ENCODE assay signal across 8 mouse cellular contexts in the genomic region with DNA sequence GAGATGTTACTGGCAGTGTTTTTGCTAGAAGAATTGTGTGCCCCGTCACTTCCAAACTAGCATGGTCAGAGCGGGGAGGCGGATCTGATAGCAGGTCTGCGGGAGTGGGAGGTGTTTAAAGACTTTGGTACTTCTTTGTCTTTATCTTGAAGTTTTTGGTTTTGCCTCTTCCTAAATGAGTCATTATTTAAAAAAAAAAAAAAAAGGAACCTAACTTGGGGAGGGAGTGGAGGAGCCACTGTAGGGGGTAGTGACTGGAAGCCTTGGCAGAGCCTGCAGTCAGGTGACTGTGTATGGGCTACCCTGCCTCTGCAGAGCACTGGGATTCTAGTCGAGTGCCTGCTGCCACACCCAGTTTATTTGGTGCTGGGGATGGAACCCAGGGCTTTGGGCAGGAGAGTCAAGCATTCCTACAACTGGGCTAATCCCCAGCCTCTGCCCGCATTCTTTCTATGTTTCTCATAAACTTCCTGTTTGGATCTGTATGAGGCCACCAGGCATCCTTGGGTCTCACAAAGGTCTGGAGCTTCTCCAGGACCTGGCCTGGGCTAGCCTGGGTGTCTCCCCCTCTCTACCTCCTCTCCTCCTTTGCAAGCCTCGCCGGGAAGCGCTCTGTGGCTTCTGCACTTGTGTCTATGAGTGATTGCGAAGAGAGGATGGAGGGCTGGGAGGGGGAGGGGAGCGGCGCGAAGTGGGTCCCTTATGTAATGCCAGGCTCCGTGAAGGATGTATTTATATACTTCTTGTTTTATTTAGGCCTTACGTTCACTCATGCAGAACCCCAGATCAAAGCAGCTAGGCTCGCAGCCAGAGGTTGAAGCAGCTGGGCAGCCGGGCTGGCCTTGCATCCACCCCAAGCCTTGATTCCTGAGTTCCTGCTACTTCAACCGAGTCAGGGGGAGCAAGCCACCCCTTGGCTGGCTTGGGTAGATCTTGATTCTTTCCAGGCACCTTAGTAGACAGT.
A peak's percentile ranks its signal among the peaks of the same experiment; 100 is the strongest.
DNase-seq lines count a peak whose midpoint lies in the region; ATAC-seq and TF ChIP-seq lines count a peak whose summit lies in the region.

No protein-coding gene starts in this region.

- no peak for TF ChIP-seq CTCF in E14TG2a.4 (conservative IDR thresholded peaks at IDR 0.05; ENCODE audit: low read length)
- no peak for TF ChIP-seq CTCF in lung, postnatal 0 days (IDR thresholded peaks at IDR 0.05)

- H3K36me3 ChIP-seq in kidney, embryonic 16.5 days (ENCODE audit: insufficient read depth, low read length) = peaks cover 15% of the 10 kb centered on the region
- H3K36me3 ChIP-seq in E14TG2a.4 (ENCODE audit: insufficient read depth, low read length) = peaks cover 22% of the 10 kb centered on the region
- peaks cover 24% of the 10 kb centered on the region for H3K36me3 ChIP-seq in embryonic facial prominence, embryonic 13.5 days
- no peaks in the 10 kb centered on the region for H3K36me3 ChIP-seq in lung, postnatal 0 days (ENCODE audit: insufficient read depth, low read length)
- 0 out of 2 replicates have a peak, but pooled peaks cover 2% of the 10 kb centered on the region for H3K36me3 ChIP-seq in forebrain, embryonic 16.5 days (ENCODE audit: control insufficient read depth, insufficient read depth)

- peaks cover 10% of the 10 kb centered on the region; the same call in 1 of the 2 replicates for H3K9me3 ChIP-seq in kidney, embryonic 16.5 days (ENCODE audit: low read length)
- no peaks in the 10 kb centered on the region for H3K9me3 ChIP-seq in E14TG2a.4 (ENCODE audit: low read length)
- H3K9me3 ChIP-seq in embryonic facial prominence, embryonic 13.5 days = peaks cover 7% of the 10 kb centered on the region; the same call in 1 of the 2 replicates
- H3K9me3 ChIP-seq in lung, postnatal 0 days (ENCODE audit: low read length) = no peaks in the 10 kb centered on the region
- H3K9me3 ChIP-seq in forebrain, embryonic 16.5 days (ENCODE audit: control insufficient read depth, low read length) = 0 out of 2 replicates have a peak, but pooled peaks cover 3% of the 10 kb centered on the region

- no peak overlapping the region for H3K4me3 ChIP-seq in kidney, embryonic 16.5 days (ENCODE audit: low read length)
- peak overlapping the region; percentile 49 for H3K4me3 ChIP-seq in E14TG2a.4 (replicated peaks; ENCODE audit: low read length)
- no peak overlapping the region for H3K4me3 ChIP-seq in embryonic facial prominence, embryonic 13.5 days
- no peak overlapping the region for H3K4me3 ChIP-seq in lung, postnatal 0 days (ENCODE audit: low read depth, low read length)
- no peak overlapping the region for H3K4me3 ChIP-seq in forebrain, embryonic 16.5 days (replicated peaks; ENCODE audit: low read length)

- no peak overlapping the region for H3K4me2 ChIP-seq in kidney, embryonic 16.5 days (replicated peaks; ENCODE audit: low read depth, low read length)
- no peak overlapping the region for H3K4me2 ChIP-seq in embryonic facial prominence, embryonic 13.5 days
- no peak overlapping the region for H3K4me2 ChIP-seq in lung, postnatal 0 days (replicated peaks; ENCODE audit: low read depth, low read length)
- no peak overlapping the region for H3K4me2 ChIP-seq in forebrain, embryonic 16.5 days (ENCODE audit: low read length)

- no peak overlapping the region for H3K9ac ChIP-seq in kidney, embryonic 16.5 days (replicated peaks; ENCODE audit: low read length)
- no peak overlapping the region for H3K9ac ChIP-seq in embryonic facial prominence, embryonic 13.5 days
- no peak overlapping the region for H3K9ac ChIP-seq in lung, postnatal 0 days (replicated peaks; ENCODE audit: low read depth)
- no peak overlapping the region for H3K9ac ChIP-seq in forebrain, embryonic 16.5 days (replicated peaks; ENCODE audit: low read depth, low read length)

- no peaks in the 10 kb centered on the region for H3K27me3 ChIP-seq in kidney, embryonic 16.5 days (ENCODE audit: insufficient read depth, low read length)
- H3K27me3 ChIP-seq in E14TG2a.4 (ENCODE audit: insufficient read depth, low read length) = no peaks in the 10 kb centered on the region
- H3K27me3 ChIP-seq in embryonic facial prominence, embryonic 13.5 days = no peaks in the 10 kb centered on the region
- H3K27me3 ChIP-seq in lung, postnatal 0 days (replicated peaks; ENCODE audit: insufficient read depth, low read length) = no peaks in the 10 kb centered on the region
- no peaks in the 10 kb centered on the region for H3K27me3 ChIP-seq in forebrain, embryonic 16.5 days (replicated peaks; ENCODE audit: control insufficient read depth, insufficient read depth, low read length)

- 49% methylated on average over 18 of the region's 18 CpGs for WGBS in kidney, embryonic 16.5 days
- WGBS in embryonic facial prominence, embryonic 13.5 days = 66% methylated on average over 18 of the region's 18 CpGs
- WGBS in lung, postnatal 0 days = 54% methylated on average over 18 of the region's 18 CpGs
- 72% methylated on average over 18 of the region's 18 CpGs for WGBS in forebrain, embryonic 16.5 days

- peak overlapping the region; percentile 9 for H3K27ac ChIP-seq in kidney, embryonic 16.5 days (ENCODE audit: low read length)
- 0 out of 2 replicates have a peak overlapping the region, but pooled peaks have one; percentile 33 for H3K27ac ChIP-seq in embryonic facial prominence, embryonic 13.5 days
- no peak overlapping the region for H3K27ac ChIP-seq in lung, postnatal 0 days (ENCODE audit: low read length)
- no peak overlapping the region for H3K27ac ChIP-seq in forebrain, embryonic 16.5 days (ENCODE audit: low read length)

- TF ChIP-seq EP300 in lung, postnatal 0 days (IDR thresholded peaks at IDR 0.05) = no peak

- peaks cover 17% of the 10 kb centered on the region for H3K4me1 ChIP-seq in kidney, embryonic 16.5 days (ENCODE audit: insufficient read depth, low read length)
- peaks cover 63% of the 10 kb centered on the region for H3K4me1 ChIP-seq in E14TG2a.4 (replicated peaks; ENCODE audit: low read depth, low read length)
- H3K4me1 ChIP-seq in embryonic facial prominence, embryonic 13.5 days = peaks cover 19% of the 10 kb centered on the region
- H3K4me1 ChIP-seq in lung, postnatal 0 days (ENCODE audit: insufficient read depth, low read depth, low read length) = no peaks in the 10 kb centered on the region
- H3K4me1 ChIP-seq in forebrain, embryonic 16.5 days (replicated peaks; ENCODE audit: control insufficient read depth, insufficient read depth, low read length) = no peaks in the 10 kb centered on the region

- ATAC-seq in kidney, embryonic 16.5 days (ENCODE audit: low FRiP score, low TSS enrichment) = peak; percentile 49; the same call in 1 of the 2 replicates
- ATAC-seq in embryonic facial prominence, embryonic 13.5 days (ENCODE audit: insufficient number of reproducible peaks, insufficient read depth, low FRiP score, low TSS enrichment, low read depth) = peak; percentile 68
- ATAC-seq in lung, postnatal 0 days = peak; percentile 62
- no peak for ATAC-seq in forebrain, embryonic 16.5 days

- no peak for DNase-seq in kidney, adult 11 months
- peak; percentile 34 for DNase-seq in lung, postnatal 0 days (ENCODE audit: low spot score)
- DNase-seq in yolk sac, embryonic 10.5 days (ENCODE audit: low spot score) = peak; percentile 6
- DNase-seq in embryo, embryonic 11 days = no peak

Comparison
In these comparisons a context has a peak if more than half of its experiments do, and no peak if none do; other contexts are left out.
1. H3K27ac ChIP-seq: peak in kidney, embryonic 16.5 days (single experiment) and embryonic facial prominence, embryonic 13.5 days (single experiment); none in lung, postnatal 0 days (single experiment) and forebrain, embryonic 16.5 days (single experiment).
2. DNase-seq: peak in lung, postnatal 0 days (single experiment) and yolk sac, embryonic 10.5 days (single experiment); none in kidney, adult 11 months (single experiment) and embryo, embryonic 11 days (single experiment).